In genomic region chr10:107626648-107627047, GRCm38 (mm10) we compare ENCODE assay signal across 20 mouse cellular contexts.
DNase-seq lines count a peak whose midpoint lies in the region; ATAC-seq and TF ChIP-seq lines count a peak whose summit lies in the region.
"Had no signal": no experiment of that assay in that cellular context is flagged by ENCODE, and none has a peak within 500 bp of the region (broad histone marks: within the 10 kb centered on the region; RNA-seq: fewer than 3 reads in every experiment).

No protein-coding gene starts in this region.

- no peak for TF ChIP-seq POLR2A in lung, adult 2 months (IDR thresholded peaks at IDR 0.05; ENCODE audit: borderline replicate concordance, extremely low read depth, low read depth, low read length)
- TF ChIP-seq POLR2A in limb, embryonic 14.5 days (IDR thresholded peaks at IDR 0.05; ENCODE audit: borderline replicate concordance, extremely low read depth, insufficient read depth, insufficient read length) = no peak

- no peak for DNase-seq in gastrocnemius, adult 2 months
- DNase-seq in gastrocnemius, adult 8-10 months (ENCODE audit: low spot score in 2 of 2) = no peak
- peak; percentile 3 to 33 for DNase-seq in heart, postnatal 14 days
- DNase-seq in heart, postnatal 4 days = no peak
- DNase-seq in lung, embryonic 14.5 days = peak; percentile 27
- DNase-seq in lung, adult 2 months = no peak
- peak; percentile 65 for DNase-seq in limb, embryonic 14.5 days (ENCODE audit: low spot score)
- DNase-seq: adrenal gland, postnatal 25 days; cerebellum, adult 8-10 months; cerebellum, postnatal 36 days; embryo, embryonic 11 days; gastrocnemius, postnatal 36 days; kidney, adult 11 months; layer of hippocampus, adult 9-11 months had no signal

- H3K4me3 ChIP-seq in gastrocnemius, adult 2 months = no peak overlapping the region
- H3K4me3 ChIP-seq in lung, embryonic 14.5 days (ENCODE audit: low read depth, low read length) = no peak overlapping the region
- H3K4me3 ChIP-seq in lung, adult 2 months (replicated peaks; ENCODE audit: extremely low read depth, low read depth, low read length) = no peak overlapping the region
- no peak overlapping the region for H3K4me3 ChIP-seq in limb, embryonic 14.5 days (replicated peaks; ENCODE audit: low read length)
- H3K4me3 ChIP-seq: embryonic facial prominence, embryonic 15.5 days; hindbrain, embryonic 12.5 days; midbrain, embryonic 12.5 days had no signal

- H3K9ac ChIP-seq in lung, embryonic 14.5 days = no peak overlapping the region
- H3K9ac ChIP-seq in limb, embryonic 14.5 days (ENCODE audit: low read depth, low read length, severe bottlenecking) = no peak overlapping the region
- H3K9ac ChIP-seq: embryonic facial prominence, embryonic 15.5 days; hindbrain, embryonic 12.5 days; midbrain, embryonic 12.5 days had no signal

- intact Hi-C loops in gastrocnemius, adult 2 months (cut with DNase I) = no loop called here
- intact Hi-C loops in heart, postnatal 14 days (cut with DNase I) = no loop called here

- no peak for TF ChIP-seq CTCF in gastrocnemius, adult 2 months (IDR thresholded peaks at IDR 0.05)
- TF ChIP-seq CTCF in lung, embryonic 14.5 days (IDR thresholded peaks at IDR 0.05; ENCODE audit: low read depth) = no peak
- TF ChIP-seq CTCF in lung, adult 2 months (IDR thresholded peaks at IDR 0.05; ENCODE audit: insufficient read depth, low read length) = no peak

- H3K27ac ChIP-seq in gastrocnemius, adult 2 months = peak overlapping the region; percentile 1; the same call in 1 of the 2 replicates
- H3K27ac ChIP-seq in lung, embryonic 14.5 days (ENCODE audit: low read depth) = no peak overlapping the region
- H3K27ac ChIP-seq in limb, embryonic 14.5 days (replicated peaks; ENCODE audit: low read depth, low read length) = no peak overlapping the region
- H3K27ac ChIP-seq: embryonic facial prominence, embryonic 15.5 days; hindbrain, embryonic 12.5 days; midbrain, embryonic 12.5 days had no signal

- H3K4me2 ChIP-seq in lung, embryonic 14.5 days = no peak overlapping the region
- no peak overlapping the region for H3K4me2 ChIP-seq in limb, embryonic 14.5 days (replicated peaks; ENCODE audit: low read depth, low read length, severe bottlenecking)
- H3K4me2 ChIP-seq: embryonic facial prominence, embryonic 15.5 days; hindbrain, embryonic 12.5 days; midbrain, embryonic 12.5 days had no signal

- no peak for ATAC-seq in lung, embryonic 14.5 days (ENCODE audit: insufficient read depth)
- 0 out of 2 replicates have a peak, but pooled peaks have one; percentile 67 for ATAC-seq in limb, embryonic 14.5 days (ENCODE audit: low FRiP score, low read depth)
- no peak for ATAC-seq in megakaryocyte-erythroid progenitor cell, adult 5-6 weeks (replicated peaks; ENCODE audit: low FRiP score, low TSS enrichment, poor library complexity, severe bottlenecking)
- ATAC-seq: CD4-positive, CD25-positive, alpha-beta regulatory T cell, adult 4 months; forebrain, embryonic 14.5 days had no signal

- WGBS in lung, embryonic 14.5 days = 46% methylated on average over 1 of the region's 1 CpGs
- WGBS in lung, adult 2 months = 55% methylated on average over 1 of the region's 1 CpGs
- 29% methylated on average over 1 of the region's 1 CpGs for WGBS in limb, embryonic 14.5 days

- H3K9me3 ChIP-seq in lung, embryonic 14.5 days (ENCODE audit: low read depth, low read length) = no peaks in the 10 kb centered on the region
- H3K9me3 ChIP-seq in limb, embryonic 14.5 days (ENCODE audit: control insufficient read depth, low read length) = no peaks in the 10 kb centered on the region
- H3K9me3 ChIP-seq: embryonic facial prominence, embryonic 15.5 days; hindbrain, embryonic 12.5 days; midbrain, embryonic 12.5 days had no signal

- H3K36me3 ChIP-seq in lung, embryonic 14.5 days (ENCODE audit: insufficient read depth) = no peaks in the 10 kb centered on the region
- H3K36me3 ChIP-seq in limb, embryonic 14.5 days (ENCODE audit: control insufficient read depth, insufficient read depth, low read length) = no peaks in the 10 kb centered on the region
- H3K36me3 ChIP-seq: embryonic facial prominence, embryonic 15.5 days; hindbrain, embryonic 12.5 days; midbrain, embryonic 12.5 days had no signal

- no peaks in the 10 kb centered on the region for H3K4me1 ChIP-seq in lung, embryonic 14.5 days (ENCODE audit: insufficient read depth)
- H3K4me1 ChIP-seq in lung, adult 2 months (ENCODE audit: control insufficient read depth, insufficient read depth, low read length) = no peaks in the 10 kb centered on the region
- no peaks in the 10 kb centered on the region; the same call in 1 of the 2 replicates for H3K4me1 ChIP-seq in limb, embryonic 14.5 days (ENCODE audit: control insufficient read depth, insufficient read depth, low read length)
- H3K4me1 ChIP-seq: embryonic facial prominence, embryonic 15.5 days; hindbrain, embryonic 12.5 days; midbrain, embryonic 12.5 days had no signal

- H3K27me3 ChIP-seq in lung, embryonic 14.5 days (ENCODE audit: insufficient read depth, low read length) = no peaks in the 10 kb centered on the region
- no peaks in the 10 kb centered on the region for H3K27me3 ChIP-seq in limb, embryonic 14.5 days (ENCODE audit: control insufficient read depth, insufficient read depth, low read length)
- H3K27me3 ChIP-seq: embryonic facial prominence, embryonic 15.5 days; hindbrain, embryonic 12.5 days; midbrain, embryonic 12.5 days had no signal

Comparison
In these comparisons a context has a peak if more than half of its experiments do, and no peak if none do; other contexts are left out.
1. DNase-seq: peak in heart, postnatal 14 days (2 of 2), lung, embryonic 14.5 days (single experiment) and limb, embryonic 14.5 days (single experiment); none in gastrocnemius, adult 2 months (single experiment), gastrocnemius, adult 8-10 months (0 of 2), heart, postnatal 4 days (single experiment) and lung, adult 2 months (single experiment).